Mouse (Mus musculus) liver, embryonic 11.5 days (tissue): Measurements from ENCODE around the gene Ankrd40. TPM values are rescaled to one million over a fixed set of nuclear protein-coding genes. Genes with fewer than 3 reads are reported as not detected.

ENCODE experiments used
- ATAC-seq: fragments of 200-750 bp; cut with Nextera tagmentation; replicated peaks from 2 replicates; pipeline ENCODE4 v1.8.0; 2017; ENCODE audit warnings: moderate number of reproducible peaks, mild to moderate bottlenecking, moderate TSS enrichment, moderate library complexity; ENCODE audit not compliant: low FRiP score
- DNase-seq: peaks from one replicate; pipeline ENCODE4 v3.0.0-alpha.2; 2017; ENCODE audit warnings: low spot score
- H3K27ac ChIP-seq: fragments of 300-500 bp; sonication (generic); 2 replicates; pipeline ENCODE4 v1.5.1; 2014; ENCODE audit warnings: mild to moderate bottlenecking, low read depth, low read length, control low read depth
- H3K27me3 ChIP-seq: fragments of 300-500 bp; sonication (generic); replicated peaks from 2 replicates; pipeline ENCODE4 v1.6.1; 2014; ENCODE audit warnings: low read length, mixed read lengths; ENCODE audit not compliant: control insufficient read depth, insufficient read depth
- H3K36me3 ChIP-seq: fragments of 300-500 bp; sonication (generic); 2 replicates; pipeline ENCODE4 v1.6.1; 2014; ENCODE audit warnings: mild to moderate bottlenecking, low read length, moderate library complexity, mixed read lengths; ENCODE audit not compliant: control insufficient read depth, insufficient read depth
- H3K4me1 ChIP-seq: fragments of 300-500 bp; sonication (generic); replicated peaks from 2 replicates; pipeline ENCODE4 v1.6.1; 2014; ENCODE audit warnings: low read length, mixed read lengths; ENCODE audit not compliant: control insufficient read depth, insufficient read depth
- H3K4me2 ChIP-seq: fragments of 300-500 bp; sonication (generic); 2 replicates; pipeline ENCODE4 v1.6.1; 2014; ENCODE audit warnings: mild to moderate bottlenecking, control low read depth, moderate library complexity
- H3K4me3 ChIP-seq: fragments of 300-500 bp; sonication (generic); 2 replicates; pipeline ENCODE4 v1.5.1; 2014; ENCODE audit warnings: low read depth, low read length, control low read depth
- H3K9ac ChIP-seq: fragments of 300-500 bp; sonication (generic); 2 replicates; pipeline ENCODE4 v1.6.1; 2014; ENCODE audit warnings: low read depth, low read length, control low read depth
- H3K9me3 ChIP-seq: fragments of 300-500 bp; sonication (generic); 2 replicates; pipeline ENCODE4 v1.6.1; 2016; ENCODE audit warnings: low read length, inconsistent platforms, mixed read lengths; ENCODE audit not compliant: control insufficient read depth
- WGBS: fragments of 180-500 bp; shearing (Covaris S2); extraction: QIAGEN DNeasy Blood & Tissue Kit; methylation state at CpG from one replicate; pipeline ENCODE4 v1.1.7; 2014; 5-methylcytosine and 5-hydroxymethylcytosine counted together
- polyA plus RNA-seq: library from polyadenylated mRNA; unstranded; fragments of >200 nt; fragmentation: Nextera tagmentation; extraction: Ambion mirVana; gene quantifications from 2 replicates; pipeline ENCODE4 v1.2.1, GENCODE M21; 2014

The Ankrd40 gene
- polyA plus RNA-seq, 1 experiment from 2014 or later = 12.7 TPM

DNA sequence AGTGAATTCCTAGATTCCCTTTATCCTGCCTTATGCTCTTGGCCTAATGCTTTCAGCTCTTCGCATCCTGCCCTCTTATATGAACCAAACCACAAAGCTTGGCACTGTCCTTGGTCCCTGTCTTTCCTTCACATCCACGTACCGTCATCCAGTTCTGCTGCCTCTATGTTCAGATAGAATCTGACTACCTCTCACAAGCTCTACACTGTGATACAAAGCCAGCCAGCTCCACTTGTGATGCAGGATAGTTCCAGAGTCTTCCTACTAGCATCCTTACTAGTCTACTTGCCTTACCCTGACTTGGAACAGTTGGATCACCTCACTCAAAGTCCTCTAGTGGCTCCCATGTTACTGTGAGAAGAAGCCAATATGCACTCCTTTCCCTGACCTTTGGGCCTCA, 2.4 kb downstream of the Ankrd40 start:
- Histone ChIP-seq H3K4me3 (no peak overlapping the region), H3K27ac (no peak overlapping the region), H3K4me2 (no peak overlapping the region), H3K36me3 (peaks cover under 1% of the 10 kb centered on the region; the same call in 1 of the 2 replicates), H3K4me1 (peaks cover 13% of the 10 kb centered on the region), H3K9ac (no peak overlapping the region), H3K27me3 (no peaks in the 10 kb centered on the region), H3K9me3 (no peaks in the 10 kb centered on the region)
- no peak for DNase-seq
- WGBS = 93% methylated on average over 3 of the region's 3 CpGs
- no peak for ATAC-seq

DNA sequence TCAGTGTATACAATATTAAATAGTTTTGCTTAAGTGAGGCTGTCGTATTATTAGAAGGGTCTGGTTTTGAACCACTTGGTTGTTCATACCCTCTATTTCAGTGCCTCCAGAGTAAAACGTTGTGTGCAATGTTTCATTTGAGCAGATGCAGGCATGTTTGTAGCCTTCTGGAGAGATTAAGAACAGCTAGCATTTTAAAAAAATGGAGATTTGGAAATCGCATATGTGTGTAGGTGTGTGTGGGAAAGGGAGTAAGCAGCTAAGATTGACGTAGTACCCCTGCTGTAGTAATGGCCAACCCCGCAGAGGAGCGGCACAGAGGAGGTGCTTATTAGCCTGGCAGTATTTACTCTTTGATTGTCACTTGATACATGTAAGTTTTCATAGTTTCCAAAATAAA, 4.9 kb downstream of the Ankrd40 start:
- H3K4me3 ChIP-seq = no peak overlapping the region
- WGBS = 89% methylated on average over 6 of the region's 6 CpGs
- H3K36me3 ChIP-seq = peaks cover 4% of the 10 kb centered on the region; the same call in 1 of the 2 replicates
- H3K9ac ChIP-seq = no peak overlapping the region
- H3K4me2 ChIP-seq = no peak overlapping the region
- H3K4me1 ChIP-seq = peaks cover 9% of the 10 kb centered on the region; the same call in 1 of the 2 replicates
- no peaks in the 10 kb centered on the region for H3K9me3 ChIP-seq
- no peak for DNase-seq
- H3K27ac ChIP-seq = no peak overlapping the region
- ATAC-seq = no peak
- no peaks in the 10 kb centered on the region for H3K27me3 ChIP-seq

DNA sequence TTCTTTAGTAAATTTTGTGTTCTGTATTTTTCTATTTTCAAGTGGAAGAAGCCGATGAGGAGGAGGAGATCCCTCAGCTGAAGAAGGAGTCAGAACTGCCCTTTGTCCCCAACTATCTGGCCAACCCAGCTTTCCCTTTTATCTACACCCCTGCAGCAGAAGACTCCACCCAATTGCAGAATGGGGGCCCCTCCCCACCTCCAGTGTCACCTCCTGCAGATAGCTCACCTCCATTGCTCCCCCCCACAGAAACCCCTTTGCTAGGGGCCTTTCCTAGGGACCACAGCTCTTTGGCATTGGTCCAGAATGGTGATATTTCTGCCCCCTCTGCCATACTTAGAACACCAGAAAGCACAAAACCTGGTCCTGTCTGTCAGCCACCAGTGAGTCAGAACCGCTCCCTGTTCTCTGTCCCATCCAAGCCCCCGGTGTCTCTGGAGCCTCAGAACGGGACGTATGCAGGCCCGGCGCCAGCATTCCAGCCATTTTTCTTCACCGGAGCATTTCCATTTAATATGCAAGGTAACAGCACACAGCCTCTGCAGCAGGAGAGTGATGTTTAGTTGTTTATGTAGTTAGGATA, 6.7 kb downstream of the Ankrd40 start:
- Histone ChIP-seq H3K4me3 (no peak overlapping the region), H3K9ac (no peak overlapping the region), H3K9me3 (no peaks in the 10 kb centered on the region), H3K27ac (peak overlapping the region; percentile 39; the same call in 1 of the 2 replicates), H3K4me1 (peaks cover 9% of the 10 kb centered on the region; the same call in 1 of the 2 replicates), H3K4me2 (peak overlapping the region; percentile 45), H3K36me3 (peaks cover 6% of the 10 kb centered on the region), H3K27me3 (no peaks in the 10 kb centered on the region)
- WGBS = 78% methylated on average over 8 of the region's 8 CpGs
- DNase-seq (no peak), ATAC-seq (peak; percentile 95)

DNA sequence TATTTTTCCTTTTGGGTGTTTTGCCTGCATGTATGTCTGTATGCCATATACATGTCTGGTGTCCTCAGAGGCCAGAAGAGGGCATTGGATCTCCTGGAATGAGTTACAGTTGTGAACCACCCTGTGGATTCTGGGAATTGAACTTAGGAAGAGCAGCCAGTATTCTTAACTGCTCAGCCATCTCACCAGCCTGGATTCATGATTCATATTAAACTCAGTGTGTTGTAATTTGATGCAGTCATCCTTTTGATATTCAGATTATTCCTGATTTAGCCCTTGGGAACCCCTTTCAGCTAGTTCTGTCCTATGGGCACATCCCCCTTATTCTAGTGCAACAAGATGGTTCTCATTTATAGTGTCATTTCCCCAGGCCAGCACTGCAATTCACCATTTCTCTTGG, 8.8 kb downstream of the Ankrd40 start:
- DNase-seq (no peak), ATAC-seq (no peak)
- no peak overlapping the region for H3K4me2 ChIP-seq
- H3K4me1 ChIP-seq = peaks cover 9% of the 10 kb centered on the region; the same call in 1 of the 2 replicates
- no peaks in the 10 kb centered on the region for H3K9me3 ChIP-seq
- H3K4me3 ChIP-seq = no peak overlapping the region
- no peak overlapping the region for H3K27ac ChIP-seq
- H3K9ac ChIP-seq = no peak overlapping the region
- H3K36me3 ChIP-seq = peaks cover 6% of the 10 kb centered on the region
- no peaks in the 10 kb centered on the region for H3K27me3 ChIP-seq

DNA sequence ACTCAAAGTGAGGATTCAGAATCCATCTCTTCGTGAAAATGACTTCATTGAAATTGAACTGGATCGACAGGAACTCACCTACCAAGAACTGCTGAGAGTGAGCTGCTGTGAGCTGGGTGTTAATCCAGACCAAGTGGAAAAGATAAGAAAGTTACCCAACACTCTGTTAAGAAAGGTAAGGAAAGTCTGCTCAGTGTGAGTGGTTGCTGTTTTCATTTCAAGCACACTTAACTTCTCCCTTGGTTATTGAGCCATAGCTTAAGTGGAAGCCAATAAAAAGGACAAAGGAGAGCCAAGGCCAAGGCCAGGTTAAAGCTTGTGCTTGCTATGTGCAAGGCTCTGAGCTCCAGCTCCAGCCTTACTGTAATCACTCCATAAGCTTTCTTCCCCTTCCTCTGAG, 10.5 kb downstream of the Ankrd40 start:
- no peak overlapping the region for H3K4me3 ChIP-seq
- ATAC-seq = no peak
- 86% methylated on average over 2 of the region's 2 CpGs for WGBS
- H3K9ac ChIP-seq = no peak overlapping the region
- peaks cover 24% of the 10 kb centered on the region for H3K4me1 ChIP-seq
- H3K27me3 ChIP-seq = no peaks in the 10 kb centered on the region
- no peaks in the 10 kb centered on the region for H3K9me3 ChIP-seq
- peaks cover 6% of the 10 kb centered on the region for H3K36me3 ChIP-seq
- no peak overlapping the region for H3K27ac ChIP-seq
- no peak overlapping the region for H3K4me2 ChIP-seq
- DNase-seq = no peak

DNA sequence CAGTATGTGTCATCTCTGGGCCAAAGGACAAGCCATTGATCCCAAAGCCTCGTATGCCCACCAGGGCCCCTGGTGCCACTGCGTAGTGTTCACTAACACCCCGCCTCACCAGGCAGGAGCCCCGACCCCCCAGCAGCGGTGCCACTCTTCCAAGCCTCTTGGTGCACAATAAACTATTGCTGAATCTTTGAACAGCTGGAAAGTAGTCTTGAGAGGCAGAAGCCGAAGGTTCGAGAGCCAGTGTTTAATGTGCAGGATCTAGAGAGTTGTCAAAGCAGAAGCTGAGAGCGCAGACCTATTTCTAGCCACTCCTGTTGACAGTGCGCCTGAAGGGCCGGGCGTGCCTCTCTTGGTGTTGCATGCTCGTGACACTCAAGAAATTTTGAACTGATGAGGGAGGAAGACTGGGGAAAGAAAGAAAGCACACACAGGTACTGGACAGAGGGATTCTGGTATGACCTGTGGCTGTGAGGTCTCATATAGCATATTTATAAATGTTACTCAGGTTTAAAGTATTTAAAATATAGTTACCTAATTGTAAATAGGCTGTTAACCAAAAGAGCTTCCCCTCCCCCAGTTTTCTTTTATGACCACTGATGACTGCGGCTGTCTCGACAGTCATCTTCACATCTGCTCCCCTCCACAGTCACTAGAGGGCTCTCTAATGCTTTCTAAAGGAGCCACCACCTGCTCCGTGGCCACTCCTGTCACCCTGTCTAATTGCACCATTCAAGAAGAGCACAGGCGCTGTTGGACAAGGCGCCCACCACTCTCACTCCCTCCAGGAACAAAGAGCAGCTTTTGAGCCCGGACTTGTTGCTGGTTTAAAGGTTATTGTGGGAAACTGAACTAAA, 12.2 kb downstream of the Ankrd40 start:
- Histone ChIP-seq H3K27ac (no peak overlapping the region), H3K36me3 (peaks cover 6% of the 10 kb centered on the region), H3K27me3 (no peaks in the 10 kb centered on the region), H3K4me2 (no peak overlapping the region), H3K4me3 (no peak overlapping the region), H3K4me1 (peaks cover 15% of the 10 kb centered on the region), H3K9ac (no peak overlapping the region), H3K9me3 (no peaks in the 10 kb centered on the region)
- DNase-seq (no peak), ATAC-seq (peak; percentile 71)
- 64% methylated on average over 18 of the region's 18 CpGs for WGBS

DNA sequence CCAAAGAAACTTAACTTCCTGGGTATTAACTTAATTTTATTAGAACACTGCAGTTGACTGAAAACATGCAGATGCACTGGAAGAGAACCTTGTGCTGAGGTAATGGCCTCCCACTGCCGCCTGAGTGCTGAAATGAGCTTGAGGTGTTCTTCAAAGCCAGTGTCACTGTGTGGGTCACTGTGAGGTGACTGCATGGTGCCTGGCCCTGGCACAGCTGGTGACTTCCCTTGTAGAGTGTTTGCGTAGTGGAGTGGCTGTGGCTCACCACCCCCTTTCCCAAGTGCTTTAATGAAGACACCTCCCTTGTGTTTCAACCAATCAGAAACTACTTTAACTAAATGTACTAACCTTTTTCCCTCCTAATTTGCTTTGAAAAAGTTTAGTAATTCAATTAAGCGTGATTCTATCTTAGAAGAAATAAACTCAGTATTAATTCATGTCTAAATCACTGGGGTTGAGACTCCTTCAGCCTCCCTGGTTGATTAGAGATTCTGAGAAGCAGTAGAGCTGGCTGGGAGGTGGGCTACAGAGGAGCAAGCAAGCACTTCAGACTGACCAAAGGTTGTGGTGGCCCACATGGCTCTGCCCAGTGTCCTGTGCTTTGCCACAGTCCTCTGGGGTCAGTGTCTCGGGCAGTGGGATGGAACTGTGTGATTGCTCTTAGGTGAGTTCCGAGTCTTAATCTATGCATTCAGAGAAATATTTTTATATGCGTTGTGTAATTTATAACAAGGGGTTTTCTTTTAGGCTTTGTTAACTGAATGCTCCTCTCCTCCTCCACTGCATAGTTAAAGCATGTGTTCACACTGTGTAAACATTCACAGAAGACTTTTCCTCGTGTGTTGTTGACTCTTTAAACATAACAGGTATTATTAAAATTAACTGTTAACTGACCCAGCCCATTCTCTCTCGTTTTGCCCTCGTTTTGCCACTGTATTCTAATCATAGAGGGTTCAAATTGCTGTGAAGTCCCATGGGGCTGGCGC, 13.4 kb downstream of the Ankrd40 start:
- H3K9ac ChIP-seq = no peak overlapping the region
- ATAC-seq = no peak
- H3K4me1 ChIP-seq = peaks cover 15% of the 10 kb centered on the region
- H3K4me3 ChIP-seq = no peak overlapping the region
- H3K27me3 ChIP-seq = peaks cover 7% of the 10 kb centered on the region
- WGBS = 70% methylated on average over 10 of the region's 10 CpGs
- H3K27ac ChIP-seq = no peak overlapping the region
- DNase-seq = no peak
- H3K4me2 ChIP-seq = no peak overlapping the region
- H3K36me3 ChIP-seq = peaks cover 2% of the 10 kb centered on the region; the same call in 1 of the 2 replicates
- no peaks in the 10 kb centered on the region for H3K9me3 ChIP-seq

DNA sequence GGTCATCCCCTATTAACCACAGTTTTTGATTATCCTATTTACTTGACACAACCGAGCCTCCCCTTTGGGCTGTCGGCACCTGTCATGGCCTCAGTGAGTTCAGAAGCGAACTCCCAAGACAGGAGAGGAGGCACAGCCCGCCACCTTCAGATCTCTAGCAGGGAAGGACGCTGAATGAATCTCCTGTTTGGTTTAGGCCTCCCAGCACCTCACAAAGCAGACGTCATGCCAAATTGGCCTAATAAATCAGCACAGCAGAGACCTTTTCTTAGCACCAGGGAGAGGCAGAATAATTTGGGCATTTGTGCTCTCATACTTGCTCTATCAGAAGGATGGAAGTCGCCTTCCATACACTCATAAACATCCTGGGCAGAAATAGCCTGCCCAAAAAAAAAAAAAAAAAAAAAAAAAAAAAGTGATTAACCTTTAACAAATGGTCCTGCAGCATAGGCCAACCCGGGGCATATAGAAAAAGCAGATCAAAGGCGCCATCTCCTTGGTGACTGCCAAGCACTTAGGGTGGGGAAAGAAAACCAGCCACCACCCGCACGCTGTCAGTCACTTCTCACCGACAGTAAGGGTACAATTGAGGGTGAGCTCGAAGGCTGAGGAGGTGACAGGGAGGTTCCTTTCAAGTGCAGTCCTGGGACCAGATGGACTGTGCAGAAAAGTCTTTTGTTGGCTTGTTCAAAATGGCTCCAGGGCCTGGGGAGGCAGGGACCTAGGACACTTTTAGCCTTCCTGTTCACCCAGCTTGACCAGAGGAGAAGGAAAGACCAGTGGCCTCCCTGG, 14.5 kb downstream of the Ankrd40 start:
- H3K9ac ChIP-seq = no peak overlapping the region
- H3K4me3 ChIP-seq = no peak overlapping the region
- 60% methylated on average over 13 of the region's 13 CpGs for WGBS
- H3K4me2 ChIP-seq = 0 out of 2 replicates have a peak overlapping the region, but pooled peaks have one; percentile 11
- no peaks in the 10 kb centered on the region for H3K9me3 ChIP-seq
- DNase-seq = no peak
- H3K4me1 ChIP-seq = peaks cover 15% of the 10 kb centered on the region
- ATAC-seq = no peak
- no peak overlapping the region for H3K27ac ChIP-seq
- H3K36me3 ChIP-seq = peaks cover 2% of the 10 kb centered on the region; the same call in 1 of the 2 replicates
- H3K27me3 ChIP-seq = peaks cover 7% of the 10 kb centered on the region
